Mouse (Mus musculus) frontal cortex, postnatal 25 days (tissue): ENCODE results near the gene Ddx47.

ENCODE experiments used
- DNase-seq, 2 experiments: peaks; one replicate each; pipeline ENCODE4 v3.0.0; 2022; ENCODE audit warnings: low spot score in 2 of 2

Ddx47 gene

DNA sequence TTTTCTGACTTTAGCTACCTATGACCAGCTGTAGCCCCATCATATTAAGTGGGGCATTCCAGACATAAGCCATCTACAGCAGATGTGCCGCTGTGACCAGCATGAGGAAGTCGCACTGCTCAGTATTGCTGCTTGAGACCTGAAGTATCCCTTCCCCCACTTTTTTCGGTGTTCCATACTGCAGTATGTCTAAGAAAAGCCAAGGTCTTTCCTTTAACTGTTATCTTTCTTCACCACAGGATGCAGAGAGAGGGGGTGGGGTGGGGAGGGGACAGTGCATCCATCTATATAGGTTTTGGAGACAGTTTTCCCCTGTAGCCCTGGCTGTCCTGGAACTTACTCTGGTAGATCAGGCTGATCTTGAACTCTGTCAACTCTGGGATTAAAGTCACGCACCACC lies 5.0 kb upstream of the Ddx47 start:
- no peak for DNase-seq

DNA sequence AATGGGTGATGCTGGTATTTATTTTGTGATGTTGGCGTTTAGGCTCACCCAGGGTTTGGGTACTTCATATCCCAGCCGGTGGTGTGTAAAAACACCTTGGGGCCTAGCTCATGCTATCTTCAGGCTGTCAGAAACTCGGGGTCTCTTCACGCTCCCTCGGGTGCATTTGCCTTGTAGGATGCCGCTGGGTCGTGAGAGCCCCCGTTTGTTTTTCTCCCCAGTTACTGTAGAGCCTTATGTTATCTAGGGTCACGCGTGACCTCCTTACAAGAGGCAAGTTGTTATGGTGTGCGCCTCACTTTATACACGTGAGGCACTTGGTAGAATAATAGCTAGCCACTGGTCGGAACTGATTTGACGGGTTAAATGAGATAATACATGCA lies 313 bp downstream of the Ddx47 start:
- DNase-seq, result no peak

DNA sequence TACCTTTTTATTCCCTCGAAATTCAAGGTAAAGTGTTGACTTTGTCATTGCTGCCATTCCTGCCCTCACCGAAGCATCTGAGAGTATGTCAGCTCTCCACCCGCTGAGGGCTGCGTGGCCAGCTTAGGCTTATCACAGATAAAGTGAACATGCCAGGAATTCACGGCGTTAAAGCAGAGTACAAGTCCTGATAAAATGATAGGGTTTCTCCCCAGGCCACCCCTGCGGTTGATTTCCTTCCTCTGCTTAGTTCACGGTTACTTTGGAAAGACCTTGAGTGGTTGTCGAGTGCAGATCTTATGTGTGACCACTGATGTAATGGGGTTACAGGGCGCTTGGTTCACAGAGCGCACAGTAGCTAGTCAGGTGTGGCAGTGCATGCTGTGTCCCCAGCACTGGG lies 5.8 kb downstream of the Ddx47 start:
- DNase-seq, result no peak

DNA sequence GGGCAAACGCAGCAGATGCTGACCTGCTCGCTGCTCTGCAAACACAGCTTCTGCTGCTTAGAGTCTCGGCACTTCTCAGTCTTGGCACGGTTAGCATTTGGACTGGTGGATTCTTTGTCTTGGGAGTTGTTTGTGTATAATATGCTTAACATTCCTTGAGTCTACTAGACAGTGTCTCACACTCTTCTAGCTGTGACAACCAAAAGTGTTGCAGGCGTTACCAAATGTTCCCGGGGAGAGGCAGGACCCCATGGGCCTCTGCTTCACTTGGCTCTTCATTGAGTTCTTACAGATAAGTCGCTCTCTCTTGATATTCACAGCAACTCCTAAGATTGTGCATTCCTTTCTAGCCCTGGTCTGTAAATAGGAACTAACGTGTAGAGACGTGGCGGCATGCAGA lies 8.2 kb downstream of the Ddx47 start:
- DNase-seq, result no peak

DNA sequence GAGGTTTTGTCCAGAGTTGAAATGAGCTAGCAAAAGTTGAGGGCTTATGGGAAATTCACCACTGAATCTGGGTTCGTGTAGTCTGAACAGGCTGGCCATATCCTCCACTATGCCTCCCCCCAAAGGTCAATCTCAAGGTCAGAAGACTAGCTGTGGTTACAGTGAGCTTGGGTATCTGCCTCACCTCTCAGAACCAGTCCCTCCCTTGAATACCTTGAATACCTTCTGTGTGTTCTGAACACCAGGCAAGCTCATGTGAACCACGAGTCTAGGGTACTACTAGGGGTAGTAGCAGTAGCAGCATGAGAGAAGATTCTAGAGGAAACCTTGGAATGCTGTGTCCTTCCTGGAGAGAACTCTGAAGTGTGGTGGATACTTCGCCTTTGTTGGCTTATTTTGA lies 10.2 kb downstream of the Ddx47 start:
- no peak for DNase-seq

DNA sequence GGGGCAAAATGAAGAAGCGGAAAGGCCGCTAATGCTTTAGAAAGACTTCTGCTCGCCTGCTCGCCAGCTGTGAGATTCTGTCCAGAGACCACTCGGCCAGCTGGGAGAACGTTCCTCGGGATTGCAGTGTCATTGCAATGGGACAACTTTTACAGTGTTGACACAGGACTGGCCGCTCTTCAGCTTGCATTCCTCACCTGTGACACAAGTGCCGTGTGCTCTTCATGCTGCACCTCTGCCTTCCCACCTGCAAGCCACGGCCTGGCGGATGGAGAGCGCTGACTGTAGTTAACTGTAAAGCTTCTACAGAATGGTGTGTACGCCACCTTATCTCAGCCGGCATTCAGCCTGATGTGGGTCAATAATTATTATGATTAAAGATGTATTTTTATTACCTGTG lies 12.0 kb downstream of the Ddx47 start:
- DNase-seq, result no peak

DNA sequence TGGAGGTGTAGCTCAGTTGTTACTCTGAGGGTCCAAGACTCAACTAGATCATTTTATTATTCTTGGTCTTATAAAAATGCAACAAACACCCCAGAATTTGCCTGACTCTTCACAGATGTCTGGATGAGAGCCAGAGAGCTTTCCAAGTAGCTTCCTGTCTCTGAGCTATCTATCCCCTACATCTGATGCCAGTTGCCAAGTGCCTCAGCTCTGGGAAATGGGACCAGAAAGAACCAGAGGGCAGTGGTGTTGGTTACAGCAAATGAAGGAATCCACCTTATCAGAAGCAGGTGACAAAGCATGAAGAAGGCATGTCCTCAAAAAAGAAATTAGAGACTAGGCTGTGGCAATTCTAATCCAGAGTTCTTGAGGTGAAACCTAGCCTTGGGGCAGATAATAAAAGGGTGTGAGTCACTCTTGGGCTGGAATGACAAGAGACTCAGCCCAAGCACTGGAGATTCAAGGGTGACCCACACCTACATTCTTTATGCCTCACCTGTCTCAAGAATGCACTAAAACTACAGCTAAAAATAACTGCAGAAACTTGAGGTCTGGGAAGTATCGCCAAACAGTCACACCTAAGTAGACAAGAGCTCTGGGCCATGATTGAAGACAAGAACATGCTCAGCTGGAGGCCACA lies 13.5 kb downstream of the Ddx47 start:
- no peak for DNase-seq

DNA sequence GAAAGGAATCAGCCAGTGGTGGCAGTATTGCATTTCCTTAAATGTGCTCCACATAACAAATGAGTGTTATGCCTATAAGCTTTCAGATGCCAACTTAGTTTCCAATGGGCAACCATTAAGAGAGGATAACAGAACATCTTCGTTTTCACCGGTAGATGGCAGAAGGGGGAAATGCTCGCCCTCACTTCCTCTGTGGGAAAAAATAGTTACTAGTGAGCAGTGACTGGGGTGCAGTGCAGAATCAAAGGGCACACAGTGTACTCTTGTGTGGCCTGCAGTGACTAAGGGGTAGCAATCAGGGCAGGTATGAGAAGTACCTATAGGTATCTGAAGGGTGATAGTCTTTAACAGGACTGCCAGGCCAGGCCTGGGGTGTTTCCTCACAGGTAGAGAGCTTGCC lies 14.8 kb downstream of the Ddx47 start:
- DNase-seq, result no peak

DNA sequence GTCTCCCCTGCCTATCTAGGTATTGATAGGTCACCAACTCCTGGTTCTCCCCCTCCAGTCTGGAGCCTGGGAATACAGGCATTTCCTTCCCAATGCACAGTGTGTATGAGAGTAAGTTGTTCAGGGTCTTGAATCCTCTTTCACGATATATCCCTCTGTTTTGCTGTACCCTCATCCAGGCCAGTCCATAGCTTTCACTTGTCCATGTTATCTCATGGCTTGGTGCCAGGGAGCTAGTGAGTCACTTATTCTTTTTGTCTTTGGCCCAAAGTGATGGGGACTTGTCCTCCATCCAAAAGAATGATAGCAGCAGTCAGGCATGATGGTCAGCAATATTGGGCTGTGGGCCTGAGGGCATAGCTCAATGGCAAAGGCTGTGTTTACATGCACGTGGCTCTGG lies 15.3 kb downstream of the Ddx47 start:
- DNase-seq, result no peak

DNA sequence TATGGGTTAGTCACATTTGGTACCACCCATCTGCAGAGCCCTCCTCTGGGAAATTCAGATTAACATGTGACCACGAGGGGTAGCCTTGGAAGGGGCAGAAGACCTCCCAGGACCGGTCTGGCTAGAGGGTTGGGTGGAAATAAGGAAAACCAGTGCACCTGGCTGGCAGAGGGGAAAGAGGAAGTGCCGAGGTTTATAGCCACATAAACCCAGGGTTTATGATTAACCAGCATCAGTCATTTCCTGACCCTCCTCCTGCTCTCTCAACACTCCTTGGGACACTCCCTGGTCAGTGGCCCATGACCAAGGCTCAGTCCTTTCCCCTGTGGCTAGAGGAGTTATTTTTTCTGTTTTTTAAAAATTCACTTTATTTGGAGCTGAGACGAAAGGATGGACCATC lies 17.8 kb downstream of the Ddx47 start:
- no peak for DNase-seq

DNA sequence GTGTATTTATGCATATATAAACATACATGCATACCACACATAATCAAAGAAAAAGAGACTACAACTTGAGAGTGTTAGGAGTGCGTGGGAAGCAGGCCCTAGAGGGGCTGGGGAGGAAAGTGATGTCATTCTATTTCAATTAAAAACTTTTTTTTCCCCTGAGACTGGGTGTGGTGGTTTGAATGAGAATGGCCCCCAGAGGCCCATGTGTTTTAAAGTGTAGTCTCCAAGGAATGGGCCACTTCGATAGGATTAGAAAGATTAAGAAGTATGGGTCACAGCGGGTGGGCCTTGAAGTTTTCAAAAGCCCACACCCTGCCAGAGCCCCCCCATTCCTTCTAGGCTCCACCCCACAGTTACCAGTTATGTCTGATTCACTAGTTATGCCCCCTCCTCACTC lies 27.3 kb downstream of the Ddx47 start:
- DNase-seq, result no peak

DNA sequence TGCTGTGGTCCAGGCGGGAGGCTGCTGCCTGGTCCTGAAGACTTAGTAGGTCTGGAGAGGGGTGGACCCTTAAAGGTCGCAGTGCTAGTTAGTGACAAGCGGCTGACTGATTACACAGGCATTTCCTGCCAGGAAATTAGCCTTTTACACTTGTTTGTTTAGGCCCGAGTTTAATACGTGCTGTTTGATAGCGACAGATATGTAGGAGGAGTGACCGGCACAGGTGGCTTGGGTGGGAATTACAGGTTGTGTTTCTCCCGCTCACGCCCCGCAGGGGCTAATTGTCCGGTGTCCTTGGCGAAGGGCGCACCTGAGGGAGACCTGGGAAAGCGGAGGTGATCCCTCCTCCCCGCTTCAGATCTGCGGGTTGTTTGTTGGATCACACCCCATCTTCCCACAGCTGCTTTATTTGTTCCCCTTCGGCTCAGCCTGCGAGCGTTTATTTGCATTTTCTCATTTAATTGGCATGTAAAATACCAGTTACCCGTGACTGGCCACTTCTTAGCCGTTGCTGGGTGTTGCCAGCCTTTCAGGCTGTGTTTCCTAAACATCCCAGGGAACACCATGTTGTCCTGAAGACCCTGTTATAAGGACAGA lies 29.0 kb downstream of the Ddx47 start:
- DNase-seq, result no peak

DNA sequence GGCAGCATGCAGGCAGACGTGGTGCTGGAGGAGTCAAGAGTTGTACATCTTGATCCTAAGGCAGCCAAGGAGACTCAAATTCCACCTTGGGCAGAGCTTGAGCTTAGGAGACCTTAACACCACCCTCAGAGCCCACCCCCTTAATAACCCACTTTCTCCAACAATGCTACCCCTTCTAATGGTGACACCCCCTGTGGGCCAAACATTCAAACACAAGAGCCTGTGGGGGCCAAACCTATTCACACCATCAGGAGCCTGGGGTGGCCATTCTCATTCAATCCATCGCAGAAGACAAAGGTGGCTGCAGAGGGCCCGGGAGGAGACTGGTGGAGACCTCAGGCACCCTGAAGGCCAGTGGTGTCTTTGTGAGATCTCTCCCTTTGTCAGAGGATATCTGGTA lies 30.5 kb downstream of the Ddx47 start:
- no peak for DNase-seq

DNA sequence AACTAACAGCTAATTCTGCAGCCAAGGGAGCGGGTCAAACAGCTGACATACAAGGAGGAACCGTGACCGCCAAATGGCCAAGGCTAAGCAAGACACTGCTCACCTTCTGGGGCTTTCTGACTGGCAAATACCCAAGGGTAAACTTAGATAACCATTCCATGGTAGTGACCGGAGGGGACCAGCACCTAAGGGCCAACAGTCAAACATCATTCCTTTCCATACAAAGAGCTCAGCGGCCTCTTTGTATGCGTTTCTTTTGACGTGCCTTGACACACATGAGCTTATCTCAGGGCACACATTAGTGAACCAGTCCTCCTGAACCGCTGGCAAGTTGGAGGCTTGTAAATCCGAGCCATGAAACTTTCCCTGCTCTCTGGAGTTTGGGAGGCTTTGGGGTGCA lies 35.9 kb downstream of the Ddx47 start:
- DNase-seq, result no peak

DNA sequence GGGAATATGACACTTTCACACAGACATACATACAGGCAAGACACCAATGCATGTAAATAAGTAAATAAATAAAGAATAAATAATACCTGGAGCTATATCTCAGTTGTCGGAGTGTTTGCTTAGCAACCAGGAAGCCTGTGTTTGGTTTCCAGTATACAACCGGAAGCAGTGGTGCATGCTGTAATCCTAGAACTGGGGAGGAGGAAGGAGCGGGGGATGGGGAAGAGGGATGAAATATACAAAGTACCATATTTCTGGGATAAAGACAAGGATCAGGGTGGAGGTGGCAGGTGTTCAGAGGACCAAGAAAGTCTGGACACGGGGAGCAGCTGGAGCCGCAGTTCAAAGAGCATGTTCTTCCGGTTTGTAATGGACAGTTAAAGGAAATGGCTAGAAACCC lies 37.1 kb downstream of the Ddx47 start:
- DNase-seq, result no peak

DNA sequence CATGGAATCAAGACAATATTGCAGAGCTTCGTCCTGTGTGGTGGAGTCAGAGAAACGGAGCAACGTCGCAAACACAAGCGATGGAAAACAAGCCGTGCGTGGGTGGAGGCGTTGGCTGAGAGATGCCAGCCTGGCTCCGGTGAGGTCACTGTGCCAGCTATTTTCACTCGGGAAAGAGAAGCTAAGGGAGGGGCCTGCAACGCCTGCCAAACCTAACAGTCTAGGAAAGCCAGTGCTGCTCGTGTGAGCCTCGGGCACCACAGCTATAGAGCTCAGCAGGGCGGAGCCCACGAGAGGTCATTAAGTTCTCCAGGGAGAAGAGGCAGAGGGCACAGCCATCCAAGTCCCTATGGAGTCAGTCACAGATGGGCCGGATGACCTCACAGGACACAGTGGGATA lies 37.5 kb downstream of the Ddx47 start:
- no peak for DNase-seq

DNA sequence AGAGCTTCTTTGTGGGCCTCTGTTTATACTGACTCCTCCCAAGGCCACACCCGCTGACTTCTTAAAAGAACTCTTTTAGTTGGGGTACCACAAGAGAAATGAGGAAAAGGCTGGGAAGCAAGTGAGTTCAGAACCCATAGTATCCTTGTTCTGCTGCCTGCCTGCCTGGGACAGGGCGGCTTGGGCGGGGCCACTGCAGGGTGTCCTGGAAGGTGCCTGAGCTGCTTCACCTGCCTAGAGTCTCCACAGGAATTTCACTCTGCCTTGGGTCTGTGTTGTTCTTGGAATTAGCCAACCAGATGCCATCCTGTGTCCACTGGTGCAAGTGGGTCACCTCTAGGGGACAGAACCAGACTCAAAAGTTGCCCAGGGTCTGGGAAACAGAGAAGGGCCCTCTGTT lies 42.4 kb downstream of the Ddx47 start:
- DNase-seq, result no peak

DNA sequence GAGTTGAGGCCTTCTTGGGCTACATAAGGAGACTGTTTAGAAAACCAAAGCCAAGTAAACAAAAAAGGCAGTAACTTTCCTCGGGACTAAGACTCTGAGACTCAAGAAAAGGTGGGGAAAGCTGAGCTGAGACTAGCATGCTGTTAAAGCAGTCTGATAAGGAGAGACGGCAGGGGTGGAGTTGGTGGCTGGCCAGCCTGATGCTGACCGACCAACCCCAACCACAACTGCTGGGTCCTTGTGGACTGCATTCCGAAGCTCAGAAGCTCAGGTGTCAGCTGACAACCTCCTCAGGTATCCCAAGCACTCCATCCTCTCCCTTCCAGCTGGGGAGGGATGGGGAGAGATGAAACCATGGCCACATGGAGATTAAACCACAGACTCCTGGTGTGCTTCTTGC lies 44.5 kb downstream of the Ddx47 start:
- DNase-seq, result no peak

DNA sequence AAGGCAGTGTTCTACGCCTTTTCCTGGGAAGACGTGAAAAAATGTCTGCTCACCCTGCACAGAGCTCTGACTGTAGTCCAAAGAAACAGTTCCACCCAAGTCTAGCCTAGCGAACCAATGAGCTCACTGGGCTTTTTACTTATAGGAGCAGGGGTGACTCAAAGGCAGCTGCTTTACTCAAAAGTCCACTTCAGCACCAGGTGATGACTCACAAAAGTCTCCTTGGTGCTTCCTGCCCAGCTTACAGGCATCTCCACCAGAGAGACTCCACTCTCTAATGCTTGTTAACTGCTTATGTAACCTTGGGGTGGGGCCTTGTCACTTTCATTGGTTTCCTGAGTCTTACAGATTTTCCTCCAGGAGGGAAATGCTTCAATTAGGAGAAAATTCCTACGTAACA lies 49.3 kb downstream of the Ddx47 start:
- DNase-seq, result no peak

DNA sequence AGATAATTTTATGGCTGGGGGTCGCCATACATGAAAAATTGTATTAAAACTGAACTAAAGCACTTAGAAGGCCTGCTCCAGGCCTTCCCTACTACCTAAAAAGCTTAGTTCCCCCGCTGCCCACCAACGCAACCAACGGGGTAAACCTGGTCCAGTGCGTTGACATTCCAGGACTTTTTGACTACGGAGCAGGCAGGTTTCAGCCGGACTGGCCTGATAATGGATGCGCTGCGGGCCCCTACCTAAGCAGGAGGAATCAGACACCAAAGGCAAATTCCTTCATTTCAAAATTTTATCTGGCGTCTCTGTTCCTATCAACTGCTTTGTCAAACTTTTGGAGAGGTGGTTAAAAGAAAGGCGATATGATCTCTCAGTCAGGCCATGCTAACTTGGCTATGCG lies 53.2 kb downstream of the Ddx47 start:
- DNase-seq, result no peak

DNA sequence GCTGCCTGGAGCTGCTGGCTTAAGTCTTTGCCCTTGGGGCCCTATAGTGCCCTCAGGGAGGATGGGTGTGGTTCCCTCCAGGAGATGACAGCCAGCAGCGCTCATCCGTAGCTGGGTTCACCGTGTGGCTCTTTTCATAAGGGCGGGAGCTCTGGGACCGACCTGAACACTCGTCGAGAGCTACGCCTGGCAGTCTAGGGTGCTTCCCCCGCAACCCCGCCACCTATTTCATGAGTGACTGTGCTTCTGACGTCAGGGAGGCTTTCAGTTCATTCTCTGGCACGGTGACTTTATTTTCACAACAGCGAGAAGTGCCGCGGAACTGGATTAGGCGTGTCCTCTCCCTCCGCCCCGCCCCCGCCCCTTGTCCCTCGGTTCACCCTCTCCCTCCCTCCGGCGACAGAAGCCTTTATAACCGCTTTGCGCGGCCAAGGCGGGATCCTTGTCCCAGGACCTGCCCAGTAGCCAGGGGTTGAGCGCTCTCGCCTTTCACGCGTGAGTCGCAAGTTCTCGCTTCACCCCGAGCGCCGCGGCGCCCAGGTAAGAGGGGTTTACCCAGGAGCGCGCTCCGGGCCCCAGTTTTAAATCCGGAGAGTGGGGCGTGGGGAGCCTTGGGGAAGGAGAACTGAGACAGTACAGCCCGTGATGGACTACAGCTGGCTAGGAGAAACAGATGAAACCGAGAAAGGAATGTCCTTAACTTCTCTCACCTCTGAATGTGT lies 54.0 kb downstream of the Ddx47 start, which contains the start of gene Gprc5a:
Gene Gprc5a, plus strand, starts transcription at position 416 of the 722 bp plus-strand sequence.
- DNase-seq, result no peak

DNA sequence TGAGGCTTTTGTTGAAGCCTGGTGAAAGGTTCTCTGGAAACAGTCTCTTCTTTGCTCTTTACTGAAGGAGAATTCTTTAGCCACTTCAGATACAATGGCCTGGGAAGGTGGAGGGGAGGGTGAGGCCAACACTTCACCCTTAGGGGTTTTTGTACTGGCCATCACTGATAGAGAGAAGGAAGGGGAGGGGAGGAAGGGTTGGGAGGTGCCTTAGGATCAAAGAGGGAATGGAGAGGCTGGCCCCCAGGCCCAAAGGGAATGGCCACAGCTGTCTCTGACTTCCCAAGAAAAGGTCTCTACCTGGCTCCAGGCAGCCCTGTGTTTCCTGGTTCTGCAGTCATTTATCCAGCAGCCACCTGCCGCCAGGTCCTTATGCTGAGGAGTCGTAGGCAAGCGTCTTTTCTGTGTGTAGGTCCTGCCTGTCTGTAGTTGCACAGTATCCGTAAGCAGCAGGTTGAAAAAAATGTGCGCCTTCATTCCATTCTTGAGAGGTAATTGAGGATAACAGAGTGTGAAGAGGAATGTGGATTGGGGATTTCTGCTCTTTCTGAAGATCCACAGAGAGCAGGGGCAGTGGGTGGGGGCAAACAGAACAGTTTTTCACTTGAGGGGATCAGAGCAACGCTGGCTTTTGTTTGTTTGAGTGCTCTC lies 55.5 kb downstream of the Ddx47 start:
- DNase-seq, result no peak

DNA sequence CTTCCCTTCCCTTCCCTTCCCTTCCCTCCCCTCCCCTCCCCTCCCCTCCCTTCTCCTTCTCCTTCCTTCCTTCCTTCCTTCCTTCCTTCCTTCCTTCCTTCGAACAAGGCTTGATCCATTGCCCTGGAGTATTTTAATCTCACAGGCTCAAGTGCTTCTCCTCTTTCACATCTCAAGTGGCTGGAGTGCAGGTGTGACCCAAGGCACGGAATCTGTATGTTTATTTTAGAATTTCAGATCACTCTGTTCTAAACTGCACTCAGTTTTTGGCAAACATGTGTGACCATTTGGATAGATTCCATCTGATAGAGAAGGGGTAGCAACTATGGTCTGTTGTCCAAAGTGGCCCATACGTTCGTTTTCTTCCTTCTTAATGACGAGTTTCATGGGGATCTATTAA lies 56.8 kb downstream of the Ddx47 start:
- DNase-seq, result no peak
